Mouse (Mus musculus) small intestine, adult 2 months (tissue): ENCODE measurements around the gene Yeats4. TPM values are rescaled to one million over a fixed set of nuclear protein-coding genes. Genes with fewer than 3 reads are reported as not detected.

ENCODE experiments used
- H3K27ac ChIP-seq: fragments of 200-500 bp; 2 replicates; pipeline ENCODE4 v1.5.1; 2012; ENCODE audit warnings: low read depth, low read length, control low read depth, inconsistent platforms; ENCODE audit not compliant: insufficient read depth
- H3K27me3 ChIP-seq: fragments of 200-500 bp; 2 replicates; pipeline ENCODE4 v1.6.1; 2012; ENCODE audit warnings: mild to moderate bottlenecking, moderate library complexity, low read length, inconsistent platforms; ENCODE audit not compliant: control insufficient read depth, insufficient read depth
- H3K36me3 ChIP-seq: fragments of 200-500 bp; 2 replicates; pipeline ENCODE4 v1.6.1; 2012; ENCODE audit warnings: mild to moderate bottlenecking, low read length, control low read depth, inconsistent platforms; ENCODE audit not compliant: control insufficient read depth, insufficient read depth
- H3K4me1 ChIP-seq: fragments of 200-500 bp; 2 replicates; pipeline ENCODE4 v1.6.1; 2012; ENCODE audit warnings: low read length, inconsistent platforms, mixed read lengths; ENCODE audit not compliant: control insufficient read depth, insufficient read depth, insufficient read length
- H3K4me3 ChIP-seq: fragments of 200-500 bp; 2 replicates; pipeline ENCODE4 v1.5.1; 2012; ENCODE audit warnings: low read depth, mild to moderate bottlenecking, control low read depth, inconsistent platforms, low read length, moderate library complexity
- CTCF ChIP-seq: fragments of 200-500 bp; IDR thresholded peaks from 2 replicates; pipeline ENCODE4 v1.5.1; 2012; ENCODE audit warnings: low read depth, mild to moderate bottlenecking, control low read depth, inconsistent platforms, low read length, moderate library complexity, mixed read lengths; ENCODE audit not compliant: insufficient replicate concordance, insufficient read length; ENCODE audit errors: extremely low read depth
- POLR2A ChIP-seq: fragments of 200-500 bp; IDR thresholded peaks from 2 replicates; pipeline ENCODE4 v1.6.1; 2012; ENCODE audit warnings: low read depth, mild to moderate bottlenecking, control low read depth, inconsistent platforms, low read length, moderate library complexity
- WGBS: fragments of 180-500 bp; shearing (Covaris S2); methylation state at CpG from one replicate; pipeline ENCODE4 v1.1.7; 2018; 5-methylcytosine and 5-hydroxymethylcytosine counted together
- polyA plus RNA-seq: library from polyadenylated mRNA; depleted of rRNA; stranded (reverse); fragments of >200 nt; gene quantifications from 2 replicates; pipeline ENCODE4 v1.2.3, GENCODE M21; 2012; rRNA removed

Gene Yeats4
- polyA plus RNA-seq, result 9.5 and 22.5 TPM in 2 replicates

DNA sequence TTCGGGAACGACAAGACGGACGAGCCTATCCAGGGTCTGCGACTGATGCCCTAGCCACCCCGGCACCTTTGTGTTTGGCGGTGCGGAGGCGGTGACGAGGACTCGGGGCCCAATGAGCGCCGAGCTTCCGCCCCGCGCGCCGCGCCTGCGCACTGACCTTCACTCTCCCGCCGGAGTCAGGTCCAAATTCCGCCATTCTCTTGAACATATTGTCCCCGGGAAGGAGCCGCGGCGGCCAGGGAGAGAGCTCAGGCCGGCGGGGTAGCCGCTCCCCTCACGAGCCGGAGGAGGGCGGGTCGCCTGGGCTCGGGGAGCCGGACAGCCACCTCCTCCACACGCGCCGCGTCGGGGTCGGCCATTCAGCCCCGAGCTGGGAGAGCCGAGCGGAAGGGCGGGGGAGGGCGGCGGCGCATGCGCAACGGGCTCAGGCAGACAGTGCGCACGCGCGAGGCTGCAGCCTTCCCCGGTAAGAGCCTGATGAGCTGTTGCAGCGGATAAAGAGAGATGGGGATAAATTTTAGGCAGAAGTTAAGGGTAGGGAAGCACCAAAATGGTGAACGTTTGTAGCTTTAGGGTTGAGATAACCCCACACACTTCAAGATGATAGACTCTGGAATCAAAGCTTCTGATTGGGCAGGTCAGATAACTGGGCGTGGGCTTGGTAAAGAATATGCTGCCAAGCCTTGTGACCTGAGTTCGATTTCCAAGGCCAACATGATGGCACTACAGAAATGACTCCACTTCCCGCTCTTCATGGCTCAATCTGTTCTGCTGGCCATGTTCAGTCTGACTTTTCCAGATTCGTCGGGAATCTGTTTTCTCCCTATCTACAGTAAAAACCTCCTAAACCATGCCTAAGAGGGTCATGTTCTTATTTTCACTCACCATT is at the start of gene Yeats4:
Gene Yeats4, minus strand, starts transcription at position 406 of the 889 bp plus-strand sequence.
- Histone ChIP-seq H3K36me3 (peaks cover 19% of the 10 kb centered on the region), H3K4me3 (peak within 1 kb of the TSS; percentile 76), H3K4me1 (no peaks in the 10 kb centered on the region; the same call in 1 of the 2 replicates), H3K27ac (peak within 1 kb of the TSS; percentile 92), H3K27me3 (no peaks in the 10 kb centered on the region)
- 1% methylated on average over 63 of the region's 63 CpGs for WGBS
- TF ChIP-seq POLR2A, result peak; percentile 35; the same call in 1 of the 2 replicates
- no peak for TF ChIP-seq CTCF

DNA sequence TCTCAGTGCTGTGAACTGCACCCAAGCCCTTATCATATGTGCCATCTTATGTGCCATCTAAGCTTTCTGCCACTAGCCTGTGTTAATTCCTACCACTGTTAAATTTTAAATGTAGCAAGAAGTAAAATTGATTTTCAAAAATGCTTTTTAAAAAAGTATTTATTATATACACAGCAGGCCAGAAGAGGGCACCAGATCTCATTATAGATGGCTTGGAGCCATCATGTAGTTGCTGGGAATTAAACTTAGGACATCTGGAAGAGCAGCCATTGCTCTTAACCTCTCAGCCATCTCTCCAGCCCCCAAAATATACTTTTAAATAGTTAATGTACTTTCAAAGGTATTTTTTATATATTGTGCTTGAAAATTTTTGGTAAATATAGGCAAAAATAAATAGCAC is 47.7 kb upstream of the Yeats4 start:
- Histone ChIP-seq H3K27ac (no peak overlapping the region), H3K27me3 (no peaks in the 10 kb centered on the region), H3K36me3 (no peaks in the 10 kb centered on the region), H3K4me3 (no peak overlapping the region), H3K4me1 (no peaks in the 10 kb centered on the region)
- TF ChIP-seq POLR2A, result no peak

DNA sequence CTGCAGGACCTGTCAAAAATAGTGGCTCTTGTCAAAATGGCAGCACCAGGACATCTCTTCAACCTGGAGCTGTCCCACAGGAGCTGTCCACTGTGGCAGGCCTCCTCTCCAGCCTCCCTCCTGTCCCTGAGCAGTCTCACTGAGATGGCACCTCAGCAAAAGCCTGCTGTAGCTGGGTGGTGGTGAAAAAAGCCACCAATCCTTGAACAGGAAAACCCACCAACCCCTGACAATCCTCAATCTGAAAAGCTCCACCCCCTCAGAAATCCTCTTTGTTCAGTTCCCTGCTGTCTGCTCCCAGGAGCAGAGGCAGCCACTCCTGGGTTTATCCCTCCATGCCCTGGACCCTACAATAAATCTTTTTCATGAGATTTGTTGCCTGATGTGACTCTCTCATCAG is 35.6 kb upstream of the Yeats4 start:
- no peaks in the 10 kb centered on the region for H3K36me3 ChIP-seq
- no peaks in the 10 kb centered on the region for H3K4me1 ChIP-seq
- TF ChIP-seq POLR2A (no peak), CTCF (no peak)
- H3K27ac ChIP-seq, result no peak overlapping the region
- H3K4me3 ChIP-seq, result no peak overlapping the region
- H3K27me3 ChIP-seq, result no peaks in the 10 kb centered on the region

DNA sequence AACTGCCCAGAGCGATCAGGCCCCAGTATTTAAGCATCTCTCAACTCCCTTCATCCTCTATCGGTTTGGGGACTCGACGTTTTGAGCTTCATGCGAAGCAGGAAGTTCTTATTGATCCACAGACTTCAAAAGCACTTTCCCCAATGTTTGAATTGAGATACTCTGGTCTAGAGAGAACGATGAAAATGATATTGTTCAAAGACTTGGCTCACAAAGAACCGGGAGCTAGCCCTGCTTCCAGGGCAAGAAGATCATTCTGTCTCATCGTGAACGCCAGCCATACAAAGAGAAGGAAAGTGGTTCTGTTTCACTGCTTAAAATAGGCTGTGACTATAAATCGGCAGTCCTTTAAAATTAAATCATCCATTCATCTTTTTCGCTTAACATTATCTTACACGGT is 14.3 kb upstream of the Yeats4 start, which contains the start of gene 9530003J23Rik:
Gene 9530003J23Rik, minus strand, starts transcription at position 101 of the 400 bp plus-strand sequence.
- WGBS, result 74% methylated on average over 12 of the region's 12 CpGs
- Histone ChIP-seq H3K27ac (no peak within 1 kb of the TSS), H3K36me3 (no peaks in the 10 kb centered on the region), H3K27me3 (no peaks in the 10 kb centered on the region; the same call in 1 of the 2 replicates), H3K4me1 (no peaks in the 10 kb centered on the region), H3K4me3 (no peak within 1 kb of the TSS)
- no peak for TF ChIP-seq CTCF
- no peak for TF ChIP-seq POLR2A

DNA sequence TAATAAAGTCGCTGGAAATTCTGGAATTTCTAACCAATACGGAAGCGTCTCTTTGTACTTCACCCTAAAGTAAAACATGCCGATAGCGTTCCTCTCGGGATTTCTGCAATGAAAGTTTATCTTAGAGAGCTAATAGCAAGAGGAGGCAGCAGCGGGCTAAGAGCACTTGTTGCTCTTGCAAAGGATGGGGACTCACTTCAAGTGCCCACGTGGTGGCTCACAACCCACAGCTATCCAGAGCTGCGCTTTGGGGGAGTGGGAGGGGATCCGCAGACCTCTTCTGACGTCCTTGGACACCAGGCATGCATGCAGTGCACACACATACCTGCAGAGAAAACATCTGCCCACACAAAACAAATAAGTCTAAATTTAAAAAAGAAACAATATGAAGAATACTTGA is 11.6 kb upstream of the Yeats4 start:
- no peaks in the 10 kb centered on the region; the same call in 1 of the 2 replicates for H3K27me3 ChIP-seq
- TF ChIP-seq POLR2A (no peak), CTCF (no peak)
- H3K4me3 ChIP-seq, result no peak overlapping the region
- no peak overlapping the region for H3K27ac ChIP-seq
- no peaks in the 10 kb centered on the region for H3K4me1 ChIP-seq
- WGBS, result 49% methylated on average over 11 of the region's 11 CpGs
- H3K36me3 ChIP-seq, result no peaks in the 10 kb centered on the region

DNA sequence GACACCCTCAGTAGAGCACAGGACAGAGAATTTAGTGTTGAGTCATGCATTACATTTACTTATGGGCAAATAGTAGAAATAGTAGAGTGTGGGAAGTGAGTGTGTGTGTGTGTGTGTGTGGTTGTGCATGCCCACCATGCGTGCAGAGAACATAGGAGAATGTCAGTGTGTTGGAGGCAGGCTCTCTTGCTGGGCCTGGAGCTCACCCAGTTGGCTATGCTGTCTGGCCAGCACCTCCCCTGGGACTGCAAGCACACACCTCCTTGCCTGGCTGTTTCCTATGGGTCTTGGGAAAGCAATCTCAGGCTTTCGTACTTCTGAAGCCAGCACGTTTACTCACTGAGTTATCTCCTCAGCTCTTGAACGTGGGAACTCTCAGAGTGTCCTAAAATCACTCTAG is 10.5 kb upstream of the Yeats4 start:
- no peaks in the 10 kb centered on the region for H3K4me1 ChIP-seq
- TF ChIP-seq CTCF (no peak), POLR2A (no peak)
- H3K27me3 ChIP-seq, result no peaks in the 10 kb centered on the region; the same call in 1 of the 2 replicates
- no peaks in the 10 kb centered on the region for H3K36me3 ChIP-seq
- 70% methylated on average over 4 of the region's 4 CpGs for WGBS
- no peak overlapping the region for H3K4me3 ChIP-seq
- H3K27ac ChIP-seq, result no peak overlapping the region

DNA sequence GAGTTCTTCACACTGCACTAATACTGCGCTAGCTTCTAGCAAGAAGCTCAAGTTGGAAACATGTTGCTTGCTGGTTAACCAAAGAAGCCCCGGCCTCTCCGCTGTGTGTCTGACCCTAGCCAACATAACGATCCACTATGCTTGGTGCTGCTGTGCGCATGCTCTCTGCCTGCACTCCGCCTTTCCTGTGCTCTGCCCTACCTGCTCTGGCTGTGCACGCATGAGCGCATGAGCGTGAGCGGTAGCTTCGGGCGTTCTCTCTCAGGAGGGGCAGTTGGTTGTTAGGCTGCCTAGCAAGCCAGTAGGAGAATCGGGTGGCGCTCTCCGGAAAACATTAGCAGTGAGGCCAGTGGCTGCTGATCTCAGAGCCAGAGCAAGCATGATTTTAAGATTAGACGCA is 5.5 kb upstream of the Yeats4 start:
- no peaks in the 10 kb centered on the region for H3K36me3 ChIP-seq
- WGBS, result 68% methylated on average over 16 of the region's 16 CpGs
- peak overlapping the region; percentile 10 for H3K4me3 ChIP-seq
- no peaks in the 10 kb centered on the region for H3K4me1 ChIP-seq
- H3K27ac ChIP-seq, result no peak overlapping the region
- no peaks in the 10 kb centered on the region; the same call in 1 of the 2 replicates for H3K27me3 ChIP-seq
- TF ChIP-seq POLR2A (no peak), CTCF (no peak)
